Mouse (Mus musculus): ENCODE results near the gene Ggps1.

- TF ChIP-seq GATA1 (IDR thresholded peaks at IDR 0.05; ENCODE audit: low read length) (no peak), TAL1 (IDR thresholded peaks at IDR 0.05; ENCODE audit: low read length) (no peak)
These were observed 44.4 kb downstream of the Ggps1 start for GRCm38 (mm10) chr13:14018852-14019251.
